Mouse (Mus musculus) MEL (cell line): ENCODE results near the gene Rps6kb2. TPM values are rescaled to one million over a fixed set of nuclear protein-coding genes. Genes with fewer than 3 reads are reported as not detected.
A peak's percentile ranks its signal among the peaks of the same experiment; 100 is the strongest.

Experiments
- DNase-seq: peaks from one replicate; pipeline ENCODE4 v3.0.0; 2011; ENCODE audit warnings: low read depth, low spot score
- H3K27ac ChIP-seq: 2 replicates; pipeline ENCODE4 v1.5.1; 2012; ENCODE audit warnings: low read depth, mild to moderate bottlenecking, control low read depth, low read length, moderate library complexity; ENCODE audit not compliant: control insufficient read depth
- H3K27me3 ChIP-seq, 2 experiments: fragments of 150-350 bp in 1 of 2; sonication (generic) in 1 of 2; 2 replicates each; pipeline ENCODE4 v1.6.1; 2012; ENCODE audit warnings: low read length in 2 of 2, mild to moderate bottlenecking in 2 of 2, improper control_type of control experiment in 1 of 2, moderate library complexity in 1 of 2; ENCODE audit not compliant: insufficient read depth in 2 of 2, control insufficient read depth in 1 of 2
- H3K36me3 ChIP-seq, 2 experiments: 2 replicates each; pipeline ENCODE4 v1.6.1; 2012 to 2014; ENCODE audit warnings: low read length in 2 of 2, improper control_type of control experiment in 1 of 2, inconsistent platforms in 1 of 2, mild to moderate bottlenecking in 1 of 2; ENCODE audit not compliant: insufficient read depth in 2 of 2, control insufficient read depth in 1 of 2
- H3K4me1 ChIP-seq, 2 experiments: fragments of 150-350 bp in 1 of 2; sonication (generic) in 1 of 2; 2 replicates each; pipeline ENCODE4 v1.6.1; 2012; ENCODE audit warnings: low read length in 2 of 2, improper control_type of control experiment in 1 of 2, mild to moderate bottlenecking in 1 of 2; ENCODE audit not compliant: insufficient read depth in 2 of 2, control insufficient read depth in 1 of 2
- H3K4me3 ChIP-seq, 2 experiments: fragments of 150-350 bp in 1 of 2; sonication (generic) in 1 of 2; 2 replicates each; pipeline ENCODE4 v1.5.1; 2012; ENCODE audit warnings: low read depth in 2 of 2, low read length in 2 of 2, mild to moderate bottlenecking in 2 of 2, moderate library complexity in 2 of 2, control low read depth in 1 of 2, improper control_type of control experiment in 1 of 2; ENCODE audit not compliant: control insufficient read depth in 1 of 2, insufficient read depth in 1 of 2
- H3K79me2 ChIP-seq: 2 replicates; pipeline ENCODE4 v1.6.1; 2012; ENCODE audit warnings: mild to moderate bottlenecking, low read length, moderate library complexity; ENCODE audit not compliant: control insufficient read depth, poor library complexity, insufficient read depth
- H3K9ac ChIP-seq: 2 replicates; pipeline ENCODE4 v1.6.1; 2012; ENCODE audit warnings: low read depth, mild to moderate bottlenecking, control low read depth, low read length, moderate library complexity; ENCODE audit not compliant: control insufficient read depth, poor library complexity, severe bottlenecking
- H3K9me3 ChIP-seq: fragments of 150-350 bp; sonication (generic); replicated peaks from 2 replicates; pipeline ENCODE4 v1.6.1; 2012; ENCODE audit warnings: mild to moderate bottlenecking, low read length, improper control_type of control experiment, moderate library complexity; ENCODE audit not compliant: insufficient read depth
- BHLHE40 ChIP-seq: IDR thresholded peaks from 2 replicates; pipeline ENCODE4 v1.6.1; 2012; ENCODE audit warnings: low read depth, mild to moderate bottlenecking, inconsistent platforms, low read length, improper control_type of control experiment, borderline replicate concordance
- CHD1 ChIP-seq: IDR thresholded peaks from 2 replicates; pipeline ENCODE4 v1.6.1; 2012; ENCODE audit warnings: low read depth, mild to moderate bottlenecking, inconsistent platforms, low read length, improper control_type of control experiment
- CHD2 ChIP-seq: IDR thresholded peaks from 2 replicates; pipeline ENCODE4 v1.6.1; 2011; ENCODE audit warnings: low read length, improper control_type of control experiment
- CTCF ChIP-seq, 3 experiments: IDR thresholded peaks in 2 of 3; conservative IDR thresholded peaks in 1 of 3; 2 replicates each; pipeline ENCODE4 v1.5.1; 2011 to 2012; ENCODE audit warnings: low read length in 3 of 3, low read depth in 2 of 3, mild to moderate bottlenecking in 2 of 3, improper control_type of control experiment in 1 of 3, inconsistent platforms in 1 of 3, mixed read lengths in 1 of 3, moderate library complexity in 1 of 3; ENCODE audit not compliant: control insufficient read depth in 1 of 3, insufficient read depth in 1 of 3, poor library complexity in 1 of 3, severe bottlenecking in 1 of 3
- E2F4 ChIP-seq: IDR thresholded peaks from 2 replicates; pipeline ENCODE4 v1.6.1; 2011; ENCODE audit warnings: low read depth, low read length, improper control_type of control experiment, borderline replicate concordance
- ELF1 ChIP-seq: IDR thresholded peaks from 2 replicates; pipeline ENCODE4 v1.6.1; 2014; ENCODE audit warnings: low read depth, mild to moderate bottlenecking, inconsistent platforms, low read length, improper control_type of control experiment, moderate library complexity
- EP300 ChIP-seq, 2 experiments: IDR thresholded peaks; 2 replicates each; pipeline ENCODE4 v1.6.1; 2011; ENCODE audit warnings: improper control_type of control experiment in 2 of 2, low read length in 2 of 2, low read depth in 1 of 2, mild to moderate bottlenecking in 1 of 2
- GABPA ChIP-seq: IDR thresholded peaks from 2 replicates; pipeline ENCODE4 v1.6.1; 2012; ENCODE audit warnings: low read depth, mild to moderate bottlenecking, inconsistent platforms, low read length, improper control_type of control experiment, moderate library complexity
- GATA1 ChIP-seq: IDR thresholded peaks from 2 replicates; pipeline ENCODE4 v1.6.1; 2011; ENCODE audit warnings: low read depth, low read length, improper control_type of control experiment
- HCFC1 ChIP-seq: IDR thresholded peaks from 2 replicates; pipeline ENCODE4 v1.6.1; 2012; ENCODE audit warnings: low read depth, mild to moderate bottlenecking, inconsistent platforms, low read length, improper control_type of control experiment, moderate library complexity
- JUND ChIP-seq: IDR thresholded peaks from 2 replicates; pipeline ENCODE4 v1.6.1; 2011; ENCODE audit warnings: low read depth, mild to moderate bottlenecking, improper control_type of control experiment, low read length
- KAT2A ChIP-seq: conservative IDR thresholded peaks from 2 replicates; pipeline ENCODE4 v1.6.1; 2012; ENCODE audit warnings: low read depth, low read length, improper control_type of control experiment, inconsistent platforms
- MAFK ChIP-seq: IDR thresholded peaks from 2 replicates; pipeline ENCODE4 v1.6.1; 2011; ENCODE audit warnings: low read depth, mild to moderate bottlenecking, low read length, improper control_type of control experiment, borderline replicate concordance
- MAZ ChIP-seq: IDR thresholded peaks from 2 replicates; pipeline ENCODE4 v1.6.1; 2012; ENCODE audit warnings: low read depth, mild to moderate bottlenecking, inconsistent platforms, low read length, improper control_type of control experiment
- MYB ChIP-seq: IDR thresholded peaks from 2 replicates; pipeline ENCODE4 v1.6.1; 2011; ENCODE audit warnings: mild to moderate bottlenecking, low read depth, low read length, improper control_type of control experiment
- POLR2A ChIP-seq, 2 experiments: IDR thresholded peaks; 2 replicates each; pipeline ENCODE4 v1.6.1; 2011 to 2012; ENCODE audit warnings: low read length in 2 of 2, mild to moderate bottlenecking in 2 of 2, control low read depth in 1 of 2, improper control_type of control experiment in 1 of 2, low read depth in 1 of 2, moderate library complexity in 1 of 2; ENCODE audit not compliant: control insufficient read depth in 1 of 2, insufficient read depth in 1 of 2, poor library complexity in 1 of 2
- POLR2AphosphoS5 ChIP-seq: IDR thresholded peaks from 2 replicates; pipeline ENCODE4 v1.6.1; 2012; ENCODE audit warnings: low read depth, borderline replicate concordance, mild to moderate bottlenecking, inconsistent platforms, low read length, moderate library complexity, mixed read lengths
- RCOR1 ChIP-seq: IDR thresholded peaks from 2 replicates; pipeline ENCODE4 v1.6.1; 2012; ENCODE audit warnings: low read depth, mild to moderate bottlenecking, inconsistent platforms, low read length, improper control_type of control experiment
- SMC3 ChIP-seq: IDR thresholded peaks from 2 replicates; pipeline ENCODE4 v1.6.1; 2011; ENCODE audit warnings: low read depth, low read length, improper control_type of control experiment
- TCF12 ChIP-seq: IDR thresholded peaks from 2 replicates; pipeline ENCODE4 v1.6.1; 2014; ENCODE audit warnings: low read depth, mild to moderate bottlenecking, inconsistent platforms, low read length, improper control_type of control experiment, moderate library complexity
- UBTF ChIP-seq: IDR thresholded peaks from 2 replicates; pipeline ENCODE4 v1.6.1; 2012; ENCODE audit warnings: low read depth, mild to moderate bottlenecking, inconsistent platforms, low read length, improper control_type of control experiment, moderate library complexity, borderline replicate concordance; ENCODE audit not compliant: insufficient read depth
- USF2 ChIP-seq, 2 experiments: IDR thresholded peaks; 2 replicates each; pipeline ENCODE4 v1.6.1; 2011 to 2012; ENCODE audit warnings: improper control_type of control experiment in 2 of 2, low read length in 2 of 2, borderline replicate concordance in 1 of 2, inconsistent platforms in 1 of 2, low read depth in 1 of 2, mild to moderate bottlenecking in 1 of 2; ENCODE audit not compliant: insufficient read depth in 1 of 2
- ZC3H11A ChIP-seq: IDR thresholded peaks from 2 replicates; pipeline ENCODE4 v1.6.1; 2012; ENCODE audit warnings: low read depth, mild to moderate bottlenecking, inconsistent platforms, low read length, improper control_type of control experiment
- ZKSCAN1 ChIP-seq: IDR thresholded peaks from 2 replicates; pipeline ENCODE4 v1.6.1; 2012; ENCODE audit warnings: low read depth, mild to moderate bottlenecking, inconsistent platforms, low read length, improper control_type of control experiment, moderate library complexity
- ZMIZ1 ChIP-seq: IDR thresholded peaks from 2 replicates; pipeline ENCODE4 v1.6.1; 2012; ENCODE audit warnings: low read depth, mild to moderate bottlenecking, inconsistent platforms, low read length, improper control_type of control experiment, moderate library complexity
- ZNF384 ChIP-seq: IDR thresholded peaks from 2 replicates; pipeline ENCODE4 v1.6.1; 2012; ENCODE audit warnings: low read depth, mild to moderate bottlenecking, inconsistent platforms, low read length, improper control_type of control experiment
- polyA plus RNA-seq, 2 experiments: library from polyadenylated mRNA; stranded (reverse) in 1 of 2; unstranded in 1 of 2; fragments of >175 nt in 1 of 2; fragments of >200 nt in 1 of 2; gene quantifications; 2 replicates each; pipeline versions ENCODE4 v1.2.1 to v1.2.4; 2012; ENCODE audit warnings: low replicate concordance in 2 of 2, low read depth in 1 of 2; ENCODE audit not compliant: insufficient read length in 2 of 2, insufficient read depth in 1 of 2, missing spikeins in 1 of 2
- total RNA-seq: library from RNA; depleted of rRNA; stranded (reverse); fragments of 300-350 nt; gene quantifications from 2 replicates; pipeline ENCODE4 v1.2.3, GENCODE M21; 2012

The Rps6kb2 gene
- total and polyA plus RNA-seq, 3 experiments: 8.7 to 19.8 TPM; not detected in 1

DNA sequence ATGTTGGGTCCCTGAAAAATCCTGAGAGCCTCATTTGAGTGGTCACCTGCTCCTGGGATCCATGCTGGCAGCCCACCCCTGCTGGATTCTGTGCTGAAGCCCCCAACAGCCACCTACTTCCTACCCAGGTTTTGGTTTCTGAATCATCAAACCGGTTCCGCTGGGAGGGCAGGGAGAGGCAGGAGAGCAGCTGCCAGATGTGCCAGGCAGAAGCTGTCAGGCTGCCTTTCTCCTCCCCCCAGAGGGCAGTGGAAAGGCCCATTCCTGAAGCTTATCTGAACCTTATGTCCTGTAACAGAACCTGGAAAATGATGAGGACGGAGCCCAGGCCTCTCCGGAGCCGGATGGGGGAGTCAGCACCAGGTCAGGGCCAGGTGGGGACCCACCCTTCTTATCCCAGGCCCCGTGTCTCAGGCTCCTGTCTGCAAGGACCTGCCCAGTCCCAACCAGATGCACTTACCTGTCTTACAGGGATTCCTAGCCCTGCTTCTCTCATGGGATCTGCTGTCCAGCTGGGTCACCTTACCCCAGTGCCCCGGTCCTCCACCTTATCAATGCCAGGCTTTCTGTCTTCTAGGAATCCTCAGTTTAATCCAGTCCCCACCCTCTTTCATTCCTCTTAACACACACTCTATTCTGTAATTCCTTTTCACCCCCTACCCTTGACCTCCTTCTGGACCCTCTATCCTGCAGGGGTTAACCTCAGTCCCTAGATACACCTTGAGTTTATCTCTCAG is 36.2 kb downstream of the Rps6kb2 start:
- Histone ChIP-seq H3K36me3 (peaks cover 0 to 26% of the 10 kb centered on the region in 2 experiments; a peak in 2 of 4 replicates), H3K9ac (no peak overlapping the region; the same call in 1 of the 2 replicates), H3K9me3 (no peaks in the 10 kb centered on the region), H3K4me1 (peaks cover 10 to 19% of the 10 kb centered on the region in 2 experiments), H3K27ac (no peak overlapping the region), H3K79me2 (peaks cover 4% of the 10 kb centered on the region; the same call in 1 of the 2 replicates), H3K27me3 (no peaks in the 10 kb centered on the region), H3K4me3 (peak overlapping the region; percentile 88 to 91)
- TF ChIP-seq CHD1 (0 out of 2 replicates have a peak, but pooled peaks have one; percentile 5), GATA1 (no peak)
- no peak for DNase-seq

GRCm38 (mm10) chr19:4125741-4126696 is 37.1 kb downstream of the Rps6kb2 start, which contains the start of gene Aip:
Gene Aip, minus strand, starts transcription at chr19:4125858.
- Histone ChIP-seq H3K27me3 (no peaks in the 10 kb centered on the region), H3K9me3 (no peaks in the 10 kb centered on the region), H3K4me3 (peak within 1 kb of the TSS; percentile 88 to 91), H3K36me3 (peaks cover 0 to 26% of the 10 kb centered on the region in 2 experiments; a peak in 2 of 4 replicates), H3K9ac (peak within 1 kb of the TSS; percentile 95), H3K27ac (peak within 1 kb of the TSS; percentile 63), H3K4me1 (peaks cover 12 to 19% of the 10 kb centered on the region in 2 experiments), H3K79me2 (peaks cover 4% of the 10 kb centered on the region; the same call in 1 of the 2 replicates)
- peak; percentile 99 for DNase-seq
- TF ChIP-seq JUND: no peak
- peak; percentile 41 for TF ChIP-seq SMC3
- TF ChIP-seq UBTF: no peak
- TF ChIP-seq KAT2A: no peak; the same call in 1 of the 2 replicates
- no peak for TF ChIP-seq RCOR1
- peak; percentile 73 for TF ChIP-seq ZMIZ1
- no peak for TF ChIP-seq ZNF384
- TF ChIP-seq MYB: no peak
- TF ChIP-seq GABPA: no peak
- TF ChIP-seq ZKSCAN1: no peak
- 0 out of 2 replicates have a peak, but pooled peaks have one; percentile 38 for TF ChIP-seq CHD1
- peak; percentile 55 for TF ChIP-seq TCF12
- no peak for TF ChIP-seq MAFK
- TF ChIP-seq GATA1: no peak
- TF ChIP-seq HCFC1: peak; percentile 90
- TF ChIP-seq ELF1: peak; percentile 63
- peak; percentile 93 for TF ChIP-seq CHD2
- TF ChIP-seq ZC3H11A: no peak
- TF ChIP-seq CTCF (IDR thresholded peaks at IDR 0.05 in 2 of 3, conservative IDR thresholded peaks at IDR 0.05 in 1 of 3; ENCODE audit: control insufficient read depth in 1 of 3, insufficient read depth in 1 of 3, low read depth in 2 of 3, low read length in 3 of 3, poor library complexity in 1 of 3, severe bottlenecking in 1 of 3): peak in 2 of 3 experiments; percentile 81 to 88; a peak in 5 of 6 replicates
- peak; percentile 98 for TF ChIP-seq MAZ
- peak; percentile 24 to 72; a peak in 2 of 4 replicates for TF ChIP-seq USF2 (IDR thresholded peaks at IDR 0.05; ENCODE audit: borderline replicate concordance in 1 of 2, insufficient read depth in 1 of 2, low read depth in 1 of 2, low read length in 2 of 2)
- no peak for TF ChIP-seq E2F4
- no peak for TF ChIP-seq POLR2AphosphoS5
- peak; percentile 81; the same call in 1 of the 2 replicates for TF ChIP-seq BHLHE40
- peak; percentile 78 to 97; a peak in 3 of 4 replicates for TF ChIP-seq POLR2A (IDR thresholded peaks at IDR 0.05; ENCODE audit: control insufficient read depth in 1 of 2, insufficient read depth in 1 of 2, low read depth in 1 of 2, low read length in 2 of 2, poor library complexity in 1 of 2)
- peak in 1 of 2 experiments; percentile 21; a peak in 1 of 4 replicates for TF ChIP-seq EP300 (IDR thresholded peaks at IDR 0.05; ENCODE audit: low read depth in 1 of 2, low read length in 2 of 2)
